Mouse (Mus musculus): ENCODE data around the gene Gm3233.

DNA sequence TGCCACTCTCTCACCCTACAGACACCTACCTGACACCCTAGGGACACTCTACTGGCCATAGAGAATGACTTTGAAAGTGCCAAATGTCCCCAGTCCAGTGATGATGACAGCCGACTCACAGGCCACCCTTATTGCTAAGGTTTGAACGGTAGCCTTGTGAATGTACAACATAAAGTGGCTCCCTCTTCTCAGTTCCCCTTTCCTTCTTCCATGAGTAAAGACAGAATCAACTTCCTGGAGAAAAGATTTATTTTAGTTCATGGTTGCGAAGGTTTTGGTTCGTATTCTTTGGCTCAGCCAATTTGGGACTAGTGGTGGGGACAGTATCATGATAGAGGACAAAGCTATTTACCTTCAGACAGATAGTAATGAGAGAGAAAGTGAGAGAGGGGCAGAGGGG lies 20.6 kb downstream of the Gm3233 start:
- no peak for TF ChIP-seq CTCF (IDR thresholded peaks at IDR 0.05)
- no peak for TF ChIP-seq EP300 (IDR thresholded peaks at IDR 0.05)
